Mouse (Mus musculus) spleen, postnatal 4 days (tissue): ENCODE data around the gene Hs3st6.

Source experiments
- DNase-seq, 2 experiments: peaks; one replicate each; pipeline ENCODE4 v3.0.0; 2022; ENCODE audit warnings: low spot score in 2 of 2

The Hs3st6 gene

GRCm38 (mm10) chr17:24766266-24766875 is 13.6 kb downstream of the Hs3st6 start:
- DNase-seq: no peak

- DNase-seq: no peak
Measured at GRCm38 (mm10) chr17:24769146-24769545, 16.4 kb downstream of the Hs3st6 start.

- DNase-seq: no peak
Measured at GRCm38 (mm10) chr17:24773241-24773640, 20.5 kb downstream of the Hs3st6 start.

- DNase-seq: no peak
Measured at GRCm38 (mm10) chr17:24775173-24775572, 22.4 kb downstream of the Hs3st6 start.

- DNase-seq: no peak
Measured at GRCm38 (mm10) chr17:24777073-24777472, 24.3 kb downstream of the Hs3st6 start.

GRCm38 (mm10) chr17:24780821-24781220 is 28.0 kb downstream of the Hs3st6 start:
- DNase-seq: no peak

- no peak for DNase-seq
Measured at GRCm38 (mm10) chr17:24792190-24792589, 39.4 kb downstream of the Hs3st6 start.

GRCm38 (mm10) chr17:24794791-24795190 is 42.0 kb downstream of the Hs3st6 start:
- no peak for DNase-seq

GRCm38 (mm10) chr17:24796969-24797368 is 44.2 kb downstream of the Hs3st6 start:
- no peak for DNase-seq

GRCm38 (mm10) chr17:24798229-24798628 is 45.4 kb downstream of the Hs3st6 start:
- no peak for DNase-seq

GRCm38 (mm10) chr17:24799476-24799875 is 46.7 kb downstream of the Hs3st6 start:
- no peak for DNase-seq

GRCm38 (mm10) chr17:24800524-24800923 is 47.7 kb downstream of the Hs3st6 start:
- no peak for DNase-seq

GRCm38 (mm10) chr17:24803952-24804951 is 51.5 kb downstream of the Hs3st6 start, which contains the start of gene Meiob:
Gene Meiob, plus strand, starts transcription at chr17:24804289.
- DNase-seq: peak; percentile 80 to 90
